9 mouse cellular contexts compared by ENCODE assay signal in genomic region chr6:70911668-70912395, GRCm38 (mm10). TPM values are rescaled to one million over a fixed set of nuclear protein-coding genes. Genes with fewer than 3 reads are reported as not detected.
DNase-seq lines count a peak whose midpoint lies in the region; ATAC-seq lines count a peak whose summit lies in the region.
"Had no signal": no experiment of that assay in that cellular context is flagged by ENCODE, and none has a peak within 500 bp of the region (broad histone marks: within the 10 kb centered on the region; RNA-seq: fewer than 3 reads in every experiment).

No protein-coding gene starts in this region.

- H3K4me2 ChIP-seq in heart, embryonic 16.5 days (ENCODE audit: low read depth, low read length) = peak overlapping the region; percentile 56
- peak overlapping the region; percentile 36 for H3K4me2 ChIP-seq in hindbrain, embryonic 12.5 days (replicated peaks)
- H3K4me2 ChIP-seq in neural tube, embryonic 14.5 days (ENCODE audit: low read depth, low read length) = peak overlapping the region; percentile 29

- H3K9me3 ChIP-seq in heart, embryonic 16.5 days (replicated peaks; ENCODE audit: control insufficient read depth, low read length) = no peaks in the 10 kb centered on the region
- H3K9me3 ChIP-seq in hindbrain, embryonic 12.5 days (replicated peaks) = no peaks in the 10 kb centered on the region
- H3K9me3 ChIP-seq in neural tube, embryonic 14.5 days (ENCODE audit: control insufficient read depth, low read length) = no peaks in the 10 kb centered on the region

- H3K9ac ChIP-seq in heart, embryonic 16.5 days (ENCODE audit: low read length) = no peak overlapping the region
- H3K9ac ChIP-seq in hindbrain, embryonic 12.5 days = no peak overlapping the region; the same call in 1 of the 2 replicates
- no peak overlapping the region for H3K9ac ChIP-seq in neural tube, embryonic 14.5 days (replicated peaks; ENCODE audit: low read depth, low read length)

- intact Hi-C loops in heart, postnatal 25 days (cut with DNase I) = no loop called here
- intact Hi-C loops in left cerebral cortex, postnatal 25 days (cut with DNase I) = no loop called here

- DNase-seq in heart, postnatal 25 days (ENCODE audit: low spot score) = no peak
- peak; percentile 85 for DNase-seq in cerebellum, adult 9-11 months
- DNase-seq in left cerebral cortex, postnatal 25 days (ENCODE audit: low spot score in 2 of 2) = peak; percentile 45 to 65
- DNase-seq in adipocyte (ENCODE audit: low spot score) = no peak

- H3K27me3 ChIP-seq in heart, embryonic 16.5 days (ENCODE audit: control insufficient read depth, insufficient read depth, low read length) = peaks cover 6% of the 10 kb centered on the region; the same call in 1 of the 2 replicates
- peaks cover 13% of the 10 kb centered on the region; the same call in 1 of the 2 replicates for H3K27me3 ChIP-seq in hindbrain, embryonic 12.5 days
- H3K27me3 ChIP-seq in neural tube, embryonic 14.5 days (ENCODE audit: control insufficient read depth, insufficient read depth, low read length) = no peaks in the 10 kb centered on the region

- no peak for ATAC-seq in heart, embryonic 16.5 days (replicated peaks; ENCODE audit: extremely low read depth, insufficient read depth, low FRiP score)
- 0 out of 2 replicates have a peak, but pooled peaks have one; percentile 26 for ATAC-seq in hindbrain, embryonic 12.5 days (ENCODE audit: low FRiP score)
- peak; percentile 76; the same call in 1 of the 2 replicates for ATAC-seq in neural tube, embryonic 14.5 days (ENCODE audit: low read depth)
- no peak for ATAC-seq in erythroid progenitor cell, adult 5-6 weeks (replicated peaks; ENCODE audit: low FRiP score, poor library complexity, severe bottlenecking)

- WGBS in heart, embryonic 16.5 days = 12% methylated on average over 20 of the region's 20 CpGs
- 11% methylated on average over 20 of the region's 20 CpGs for WGBS in hindbrain, embryonic 12.5 days
- WGBS in neural tube, embryonic 14.5 days = 15% methylated on average over 20 of the region's 20 CpGs

- H3K27ac ChIP-seq in heart, embryonic 16.5 days (ENCODE audit: low read length) = no peak overlapping the region
- no peak overlapping the region for H3K27ac ChIP-seq in hindbrain, embryonic 12.5 days
- H3K27ac ChIP-seq in neural tube, embryonic 14.5 days (ENCODE audit: low read depth, low read length) = no peak overlapping the region

- H3K4me1 ChIP-seq in heart, embryonic 16.5 days (ENCODE audit: control insufficient read depth, insufficient read depth, low read length) = peaks cover 7% of the 10 kb centered on the region; the same call in 1 of the 2 replicates
- peaks cover 5% of the 10 kb centered on the region for H3K4me1 ChIP-seq in hindbrain, embryonic 12.5 days
- no peaks in the 10 kb centered on the region for H3K4me1 ChIP-seq in neural tube, embryonic 14.5 days (ENCODE audit: control insufficient read depth, insufficient read depth, low read length)

- H3K4me3 ChIP-seq in heart, embryonic 16.5 days (ENCODE audit: low read length) = peak overlapping the region; percentile 21
- 0 out of 2 replicates have a peak overlapping the region, but pooled peaks have one; percentile 2 for H3K4me3 ChIP-seq in hindbrain, embryonic 12.5 days
- peak overlapping the region; percentile 1; the same call in 1 of the 2 replicates for H3K4me3 ChIP-seq in neural tube, embryonic 14.5 days (ENCODE audit: low read depth, low read length)

- no peaks in the 10 kb centered on the region for H3K36me3 ChIP-seq in heart, embryonic 16.5 days (ENCODE audit: control insufficient read depth, insufficient read depth)
- H3K36me3 ChIP-seq in hindbrain, embryonic 12.5 days = no peaks in the 10 kb centered on the region
- no peaks in the 10 kb centered on the region for H3K36me3 ChIP-seq in neural tube, embryonic 14.5 days (ENCODE audit: control insufficient read depth, insufficient read depth, low read length)

RNA-seq across cellular contexts. Expression of gene Tex37, which starts 6.9 kb away (rescaled TPM):
- not detected in 2 replicates for polyA plus RNA-seq in heart, embryonic 16.5 days (2015; fragmentation: Nextera tagmentation; extraction: Ambion mirVana)
- not detected for total RNA-seq in heart, postnatal 25 days (2021)
- not detected in 2 replicates for polyA plus RNA-seq in hindbrain, embryonic 12.5 days (2016; fragmentation: Nextera tagmentation; extraction: Ambion mirVana)
- not detected for total RNA-seq in left cerebral cortex, postnatal 25 days (2021)
- not detected in 2 replicates for polyA plus RNA-seq in neural tube, embryonic 14.5 days (2014; fragmentation: Nextera tagmentation; extraction: Ambion mirVana)
- total RNA-seq in erythroid progenitor cell, adult 5-6 weeks (2015; ENCODE audit: low replicate concordance) = not detected in 2 replicates
- not detected in 2 replicates for total RNA-seq in erythroid progenitor cell, adult 5-6 weeks (2017; ENCODE audit: low replicate concordance)
- polyA plus RNA-seq: large intestine, adult 2 months had no signal

RNA-seq across cellular contexts. Expression of gene Foxi3, which starts 44.5 kb away (rescaled TPM):
- polyA plus RNA-seq in heart, embryonic 16.5 days (2015; fragmentation: Nextera tagmentation; extraction: Ambion mirVana) = not detected in 2 replicates
- total RNA-seq in heart, postnatal 25 days (2021) = not detected
- not detected in 2 replicates for polyA plus RNA-seq in hindbrain, embryonic 12.5 days (2016; fragmentation: Nextera tagmentation; extraction: Ambion mirVana)
- total RNA-seq in left cerebral cortex, postnatal 25 days (2021) = not detected
- not detected in 2 replicates for polyA plus RNA-seq in neural tube, embryonic 14.5 days (2014; fragmentation: Nextera tagmentation; extraction: Ambion mirVana)
- total RNA-seq in erythroid progenitor cell, adult 5-6 weeks (2015; ENCODE audit: low replicate concordance) = not detected in 2 replicates
- not detected in 2 replicates for total RNA-seq in erythroid progenitor cell, adult 5-6 weeks (2017; ENCODE audit: low replicate concordance)
- polyA plus RNA-seq: large intestine, adult 2 months had no signal

Comparison
In these comparisons a context has a peak if more than half of its experiments do, and no peak if none do; other contexts are left out.
1. ATAC-seq: peak in hindbrain, embryonic 12.5 days (single experiment) and neural tube, embryonic 14.5 days (single experiment); none in heart, embryonic 16.5 days (single experiment) and erythroid progenitor cell, adult 5-6 weeks (single experiment).
2. DNase-seq: peak in cerebellum, adult 9-11 months (single experiment) and left cerebral cortex, postnatal 25 days (2 of 2); none in heart, postnatal 25 days (single experiment) and adipocyte (single experiment).
3. Peak in every context shown above with its lines, with median percentiles within 50 percentile points of each other: H3K4me2 ChIP-seq and H3K4me3 ChIP-seq.